Mouse (Mus musculus): ENCODE data around the gene Trp53bp1.

DNA sequence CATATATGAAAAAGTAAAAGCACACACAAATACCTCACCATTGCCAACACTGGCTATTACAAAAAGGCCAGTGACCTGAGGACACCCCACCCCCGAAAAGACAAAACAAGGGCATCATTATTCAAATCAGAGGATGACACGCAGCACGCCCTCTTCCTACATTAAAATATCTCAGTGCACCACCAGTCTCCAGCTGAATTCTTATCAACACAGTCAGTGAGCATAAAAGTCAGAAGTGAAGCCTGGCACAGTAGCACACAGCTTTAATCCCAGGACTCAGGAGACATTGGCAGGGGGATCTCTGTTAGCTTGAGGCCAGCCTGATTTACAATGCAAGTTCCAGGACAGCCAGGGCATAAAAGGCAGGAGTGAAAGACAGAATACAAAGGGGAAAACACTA, 64.7 kb downstream of the Trp53bp1 start:
- TF ChIP-seq POLR2AphosphoS2 (IDR thresholded peaks at IDR 0.05; ENCODE audit: insufficient read length, low read depth) (no peak), USF1 (IDR thresholded peaks at IDR 0.05; ENCODE audit: low read depth) (no peak)
